ENCODE assay signal across 17 mouse cellular contexts in the genomic region with DNA sequence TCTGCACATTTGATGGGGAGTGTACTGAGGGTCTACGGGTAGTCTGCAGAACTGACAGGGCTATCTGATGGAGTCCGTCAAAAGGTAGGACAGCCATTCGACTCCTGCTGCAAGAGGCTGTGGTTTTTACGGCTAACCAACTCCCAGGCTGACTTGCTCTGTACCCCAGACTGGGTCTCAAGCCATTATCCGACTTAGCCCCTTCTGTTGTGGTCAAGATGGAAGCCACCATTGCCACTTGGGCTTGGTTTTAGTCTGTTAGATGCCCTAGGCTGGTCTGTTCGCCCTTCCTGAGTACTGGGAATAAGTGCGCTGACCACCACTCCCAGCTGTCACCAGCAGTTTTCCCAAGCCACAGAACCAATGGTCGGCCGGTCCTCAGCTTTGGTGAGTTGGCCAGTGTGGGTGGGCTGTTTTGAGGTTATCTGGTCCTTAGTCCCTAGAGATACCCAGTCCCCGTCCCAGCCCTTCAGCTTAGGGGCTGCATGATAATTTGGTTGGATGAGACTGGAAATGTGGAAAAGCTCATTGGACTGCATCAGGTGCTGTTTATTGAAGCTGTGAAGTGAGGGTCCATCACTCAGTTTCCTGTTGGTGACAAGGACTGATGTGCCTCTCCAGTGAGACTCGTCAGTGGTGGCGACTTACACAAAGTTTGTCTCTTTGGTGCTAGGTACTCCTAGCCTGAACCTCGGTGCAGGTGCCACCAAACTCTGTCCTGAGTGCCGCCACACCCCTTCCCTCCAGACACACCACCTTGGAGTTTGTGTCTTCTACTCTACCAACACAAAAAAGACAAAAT. TPM values are rescaled to one million over a fixed set of nuclear protein-coding genes. Genes with fewer than 3 reads are reported as not detected.
A peak's percentile ranks its signal among the peaks of the same experiment; 100 is the strongest.
DNase-seq lines count a peak whose midpoint lies in the region; ATAC-seq and TF ChIP-seq lines count a peak whose summit lies in the region.
"Had no signal": no experiment of that assay in that cellular context is flagged by ENCODE, and none has a peak within 500 bp of the region (broad histone marks: within the 10 kb centered on the region; RNA-seq: fewer than 3 reads in every experiment).

No protein-coding gene starts in this region.

- in situ Hi-C loops in ES-E14 (cut with MboI; ENCODE audit: low sequenced_read_pairs in 2 of 2, unreplicated experiment in 2 of 2) = no loop called here

- H3K4me1 ChIP-seq in kidney, adult 2 months (ENCODE audit: control insufficient read depth, insufficient read depth, low read length) = peaks cover 38% of the 10 kb centered on the region
- H3K4me1 ChIP-seq in liver, embryonic 13.5 days (replicated peaks) = peaks cover 33% of the 10 kb centered on the region
- H3K4me1 ChIP-seq in liver, embryonic 12.5 days = peaks cover 42% of the 10 kb centered on the region
- H3K4me1 ChIP-seq in ES-E14 (ENCODE audit: control insufficient read depth in 2 of 2, insufficient read depth in 2 of 2, low read length in 2 of 2, poor library complexity in 1 of 2) = peaks cover 0 to 26% of the 10 kb centered on the region in 2 experiments; a peak in 2 of 4 replicates
- H3K4me1 ChIP-seq in embryonic fibroblast, embryonic 13.5 days (ENCODE audit: control insufficient read depth, insufficient read depth, low read length) = peaks cover 8% of the 10 kb centered on the region; the same call in 1 of the 2 replicates

- peak overlapping the region; percentile 97 for H3K27ac ChIP-seq in kidney, adult 2 months (ENCODE audit: insufficient read depth, low read depth, low read length)
- peak overlapping the region; percentile 32; the same call in 1 of the 2 replicates for H3K27ac ChIP-seq in liver, embryonic 13.5 days
- no peak overlapping the region for H3K27ac ChIP-seq in liver, embryonic 12.5 days
- H3K27ac ChIP-seq in ES-E14 (ENCODE audit: insufficient read depth, low read depth, low read length, poor library complexity, severe bottlenecking) = no peak overlapping the region
- H3K27ac ChIP-seq in embryonic fibroblast, embryonic 13.5 days (ENCODE audit: insufficient read depth, low read length) = no peak overlapping the region
- H3K27ac ChIP-seq: embryonic facial prominence, embryonic 13.5 days; forebrain, embryonic 13.5 days; hindbrain, embryonic 15.5 days had no signal

- DNase-seq in kidney, adult 2 months = peak; percentile 13
- no peak for DNase-seq in kidney, adult 8-10 months
- DNase-seq in liver, embryonic 13.5 days = no peak
- no peak for DNase-seq in ES-E14 (ENCODE audit: low read depth, low spot score)
- DNase-seq: adrenal gland, adult 8-10 months; cerebellum, adult 11 months; cerebellum, adult 9-10 months; cerebellum, postnatal 36 days; forebrain, postnatal 0 days; gastrocnemius, postnatal 14 days had no signal

- no peak for TF ChIP-seq CTCF in kidney, adult 2 months (conservative IDR thresholded peaks at IDR 0.05; ENCODE audit: insufficient read depth, insufficient read length, low read depth, low read length)
- no peak for TF ChIP-seq CTCF in embryonic fibroblast, embryonic 13.5 days (IDR thresholded peaks at IDR 0.05; ENCODE audit: borderline replicate concordance, insufficient read depth, low read length)

- no peaks in the 10 kb centered on the region for H3K27me3 ChIP-seq in kidney, adult 2 months (replicated peaks; ENCODE audit: control insufficient read depth, insufficient read depth, low read length)
- no peaks in the 10 kb centered on the region for H3K27me3 ChIP-seq in liver, embryonic 13.5 days
- H3K27me3 ChIP-seq in liver, embryonic 12.5 days (replicated peaks) = no peaks in the 10 kb centered on the region
- H3K27me3 ChIP-seq: embryonic facial prominence, embryonic 13.5 days; forebrain, embryonic 13.5 days; heart, embryonic 12.5 days; hindbrain, embryonic 15.5 days had no signal

- no peak for TF ChIP-seq POLR2A in kidney, adult 2 months (IDR thresholded peaks at IDR 0.05; ENCODE audit: low read depth, low read length)
- 0 out of 2 replicates have a peak, but pooled peaks have one; percentile 20 for TF ChIP-seq POLR2A in embryonic fibroblast, embryonic 13.5 days (IDR thresholded peaks at IDR 0.05; ENCODE audit: low read depth, low read length)

- no peak overlapping the region for H3K9ac ChIP-seq in liver, embryonic 13.5 days
- no peak overlapping the region for H3K9ac ChIP-seq in liver, embryonic 12.5 days
- H3K9ac ChIP-seq in ES-E14 (ENCODE audit: insufficient read depth, low read depth, low read length, poor library complexity, severe bottlenecking) = no peak overlapping the region
- H3K9ac ChIP-seq: embryonic facial prominence, embryonic 13.5 days; forebrain, embryonic 13.5 days; forebrain, postnatal 0 days; heart, embryonic 12.5 days; hindbrain, embryonic 15.5 days had no signal

- no peak for ATAC-seq in liver, embryonic 13.5 days (ENCODE audit: low read depth)
- no peak for ATAC-seq in liver, embryonic 12.5 days
- ATAC-seq in CD4-positive, CD25-positive, alpha-beta regulatory T cell, adult 4 months = no peak
- ATAC-seq: forebrain, embryonic 13.5 days; forebrain, postnatal 0 days had no signal

- H3K4me2 ChIP-seq in liver, embryonic 13.5 days = no peak overlapping the region
- H3K4me2 ChIP-seq in liver, embryonic 12.5 days = no peak overlapping the region
- H3K4me2 ChIP-seq: embryonic facial prominence, embryonic 13.5 days; forebrain, embryonic 13.5 days; heart, embryonic 12.5 days; hindbrain, embryonic 15.5 days had no signal

- H3K36me3 ChIP-seq in kidney, adult 2 months (ENCODE audit: control insufficient read depth, insufficient read depth, low read length) = peaks cover 21% of the 10 kb centered on the region; the same call in 1 of the 2 replicates
- H3K36me3 ChIP-seq in liver, embryonic 13.5 days = peaks cover 72% of the 10 kb centered on the region
- peaks cover 80% of the 10 kb centered on the region for H3K36me3 ChIP-seq in liver, embryonic 12.5 days
- H3K36me3 ChIP-seq in ES-E14 (ENCODE audit: control insufficient read depth, insufficient read depth, low read length, poor library complexity, severe bottlenecking) = peaks cover 69% of the 10 kb centered on the region

- H3K9me3 ChIP-seq in liver, embryonic 13.5 days (replicated peaks) = no peaks in the 10 kb centered on the region
- H3K9me3 ChIP-seq in liver, embryonic 12.5 days (replicated peaks) = no peaks in the 10 kb centered on the region
- no peaks in the 10 kb centered on the region for H3K9me3 ChIP-seq in ES-E14 (ENCODE audit: control insufficient read depth, insufficient read depth, low read depth, low read length)
- H3K9me3 ChIP-seq: embryonic facial prominence, embryonic 13.5 days; forebrain, embryonic 13.5 days; heart, embryonic 12.5 days; hindbrain, embryonic 15.5 days had no signal

- WGBS in kidney, adult 2 months = 90% methylated on average over 14 of the region's 14 CpGs
- 74% methylated on average over 14 of the region's 14 CpGs for WGBS in liver, embryonic 13.5 days (ENCODE audit: insufficient replicate concordance)
- WGBS in liver, embryonic 12.5 days (ENCODE audit: insufficient replicate concordance) = 68% methylated on average over 14 of the region's 14 CpGs

- no peak overlapping the region for H3K4me3 ChIP-seq in kidney, adult 2 months (ENCODE audit: insufficient read depth, low read depth, low read length)
- no peak overlapping the region for H3K4me3 ChIP-seq in liver, embryonic 13.5 days (replicated peaks)
- H3K4me3 ChIP-seq in liver, embryonic 12.5 days = no peak overlapping the region
- H3K4me3 ChIP-seq in ES-E14 (ENCODE audit: insufficient read depth in 1 of 2, low read depth in 1 of 2, low read length in 2 of 2, poor library complexity in 1 of 2, severe bottlenecking in 1 of 2) = no peak overlapping the region
- H3K4me3 ChIP-seq in embryonic fibroblast, embryonic 13.5 days (ENCODE audit: insufficient read depth, low read length) = no peak overlapping the region
- H3K4me3 ChIP-seq: embryonic facial prominence, embryonic 13.5 days; forebrain, embryonic 13.5 days; heart, embryonic 12.5 days; hindbrain, embryonic 15.5 days had no signal

TF ChIP-seq in ES-E14, 5 proteins besides CTCF, POLR2A, EP300 and RAD21:
- TF ChIP-seq MAFK (IDR thresholded peaks at IDR 0.05; ENCODE audit: insufficient read depth, low read depth, low read length) (no peak), HCFC1 (IDR thresholded peaks at IDR 0.05; ENCODE audit: borderline replicate concordance, insufficient read depth, low read length) (no peak), CHD2 (IDR thresholded peaks at IDR 0.05; ENCODE audit: low read depth, low read length) (peak; percentile 41; the same call in 1 of the 2 replicates)

RNA-seq across cellular contexts. Expression of gene Cygb, which starts 22.3 kb away (rescaled TPM):
- polyA plus RNA-seq in kidney, adult 2 months (2012; rRNA removed) = 16.2 and 21.0 TPM in 2 replicates
- polyA plus RNA-seq in liver, embryonic 13.5 days (2015; fragmentation: Nextera tagmentation; extraction: Ambion mirVana) = 0.60 and 0.70 TPM in 2 replicates
- polyA plus RNA-seq in liver, embryonic 12.5 days (2016; fragmentation: Nextera tagmentation; extraction: Ambion mirVana) = 0.83 and 1.2 TPM in 2 replicates
- 0.37 and 0.40 TPM in 2 replicates for total RNA-seq in ES-E14 (2012; rRNA removed)
- 0.74 TPM in 1 of 2 replicates, not detected in the other for polyA plus RNA-seq in embryonic fibroblast, embryonic 13.5 days (2011; ENCODE audit: insufficient read length, low read depth, missing spikeins)
- not detected for polyA plus RNA-seq in CD4-positive, CD25-positive, alpha-beta regulatory T cell, adult 4 months (2017; shearing (Covaris generic))

RNA-seq across cellular contexts. Expression of gene Prcd, which starts 23.0 kb away (rescaled TPM):
- 0.44 and 0.52 TPM in 2 replicates for polyA plus RNA-seq in kidney, adult 2 months (2012; rRNA removed)
- polyA plus RNA-seq in liver, embryonic 13.5 days (2015; fragmentation: Nextera tagmentation; extraction: Ambion mirVana) = 0.31 and 0.33 TPM in 2 replicates
- polyA plus RNA-seq in liver, embryonic 12.5 days (2016; fragmentation: Nextera tagmentation; extraction: Ambion mirVana) = 0.19 and 0.41 TPM in 2 replicates
- total RNA-seq in ES-E14 (2012; rRNA removed) = 2.0 and 2.2 TPM in 2 replicates
- not detected in 2 replicates for polyA plus RNA-seq in embryonic fibroblast, embryonic 13.5 days (2011; ENCODE audit: insufficient read length, low read depth, missing spikeins)
- polyA plus RNA-seq in CD4-positive, CD25-positive, alpha-beta regulatory T cell, adult 4 months (2017; shearing (Covaris generic)) = not detected
- polyA plus RNA-seq: heart, embryonic 12.5 days had no signal

RNA-seq across cellular contexts. Expression of gene Rhbdf2, which starts 49.6 kb away (rescaled TPM):
- 18.0 and 19.1 TPM in 2 replicates for polyA plus RNA-seq in kidney, adult 2 months (2012; rRNA removed)
- polyA plus RNA-seq in liver, embryonic 13.5 days (2015; fragmentation: Nextera tagmentation; extraction: Ambion mirVana) = 5.8 and 6.6 TPM in 2 replicates
- 8.0 and 8.5 TPM in 2 replicates for polyA plus RNA-seq in liver, embryonic 12.5 days (2016; fragmentation: Nextera tagmentation; extraction: Ambion mirVana)
- 29.3 and 53.8 TPM in 2 replicates for total RNA-seq in ES-E14 (2012; rRNA removed)
- 10.1 and 11.5 TPM in 2 replicates for polyA plus RNA-seq in embryonic fibroblast, embryonic 13.5 days (2011; ENCODE audit: insufficient read length, low read depth, missing spikeins)
- 1 to 10 TPM; 3.3 to 4.3 TPM for polyA plus RNA-seq in CD4-positive, CD25-positive, alpha-beta regulatory T cell, adult 4 months (2017; shearing (Covaris generic))

Comparison
In these comparisons a context has a peak if more than half of its experiments do, and no peak if none do; other contexts are left out.
1. H3K27ac ChIP-seq: peak in kidney, adult 2 months (single experiment) and liver, embryonic 13.5 days (single experiment); none in liver, embryonic 12.5 days (single experiment), ES-E14 (single experiment) and embryonic fibroblast, embryonic 13.5 days (single experiment).